Mouse (Mus musculus): Measurements from ENCODE around the gene Bivm.

Bivm gene

GRCm38 (mm10) chr1:44118239-44119054, at the start of gene Bivm, which contains the start of gene Kdelc1:
TSS of gene Bivm (plus strand) at chr1:44118957.
TSS of gene Kdelc1 (minus strand) at chr1:44118808.
- in situ Hi-C loops (cut with MboI, MseI), result no loop called here

- in situ Hi-C loops (cut with MboI, MseI), result no loop called here
Measured at GRCm38 (mm10) chr1:44101448-44102225, 17.1 kb upstream of the Bivm start.

GRCm38 (mm10) chr1:44102259-44102717, 16.5 kb upstream of the Bivm start, which contains the start of gene Tex30:
TSS of gene Tex30 (minus strand) at chr1:44102441.
- in situ Hi-C loops (cut with MboI, MseI), result no loop called here

DNA sequence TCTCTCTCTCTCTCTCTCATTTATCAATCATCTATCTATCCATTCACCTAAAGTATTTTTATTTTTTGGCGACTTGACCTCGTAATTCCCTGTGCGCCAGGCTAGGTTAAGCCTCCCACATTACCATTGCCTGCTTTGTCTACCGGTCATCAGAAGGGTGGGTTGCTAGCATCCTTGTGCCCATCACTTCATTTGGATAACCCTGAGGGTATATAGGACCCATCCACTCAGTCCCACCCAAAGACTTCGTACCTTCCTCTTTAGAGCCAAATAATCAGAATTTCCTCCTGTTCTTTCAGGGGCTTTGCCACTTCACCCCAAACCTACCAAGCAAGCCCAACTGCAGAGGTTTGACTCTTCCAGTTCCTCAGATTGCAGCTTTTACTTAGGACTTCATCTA, 15.8 kb upstream of the Bivm start:
- in situ Hi-C loops (cut with MboI, MseI), result no loop called here

GRCm38 (mm10) chr1:44117571-44117970, 1.2 kb upstream of the Bivm start:
- in situ Hi-C loops (cut with MboI, MseI), result no loop called here

DNA sequence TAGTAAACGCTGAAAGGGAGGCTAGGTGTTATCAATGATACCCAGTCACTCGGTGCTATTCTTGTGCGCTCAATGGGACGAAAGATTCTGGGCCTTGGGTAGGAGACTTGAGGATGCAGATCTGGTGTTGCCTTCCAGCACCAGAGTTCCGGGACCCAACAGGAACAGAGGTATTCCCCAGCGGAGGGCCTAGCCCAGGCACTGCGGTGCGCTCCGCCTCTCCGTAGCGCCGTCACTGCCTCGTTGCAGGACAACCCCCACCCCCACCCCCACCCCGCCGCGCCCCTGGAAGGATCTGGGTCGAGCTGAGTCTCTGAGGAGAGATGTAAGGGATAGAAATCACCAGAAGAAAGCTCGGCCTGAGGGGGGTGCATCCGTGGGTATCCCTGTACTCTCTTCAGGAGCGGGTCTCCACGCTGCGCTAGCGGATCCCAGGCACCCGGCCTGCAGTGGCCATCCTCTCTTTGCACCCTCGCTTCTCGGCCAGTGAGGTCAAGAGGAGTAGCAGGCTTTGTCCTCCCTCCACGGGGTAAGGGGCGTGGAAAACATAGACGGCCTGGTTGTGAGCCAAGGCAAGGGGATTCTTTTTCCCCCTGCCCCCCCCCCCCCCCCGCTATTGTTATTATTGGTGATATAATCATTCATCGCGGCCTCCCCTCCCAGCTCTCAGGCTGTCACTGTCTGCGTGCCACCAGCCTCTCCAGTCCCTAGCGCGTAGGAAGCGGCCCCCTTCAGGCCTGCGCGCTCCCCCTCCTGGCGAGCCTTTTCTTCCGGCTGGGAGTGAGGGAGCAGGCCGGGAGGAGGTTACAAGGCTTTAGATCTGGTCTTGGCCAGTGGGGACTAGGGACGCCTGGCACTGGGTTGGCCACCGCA, 680 bp downstream of the Bivm start:
- in situ Hi-C loops (cut with MboI, MseI), result no loop called here

GRCm38 (mm10) chr1:44120074-44120406, 1.3 kb downstream of the Bivm start:
- in situ Hi-C loops (cut with MboI, MseI), result no loop called here

DNA sequence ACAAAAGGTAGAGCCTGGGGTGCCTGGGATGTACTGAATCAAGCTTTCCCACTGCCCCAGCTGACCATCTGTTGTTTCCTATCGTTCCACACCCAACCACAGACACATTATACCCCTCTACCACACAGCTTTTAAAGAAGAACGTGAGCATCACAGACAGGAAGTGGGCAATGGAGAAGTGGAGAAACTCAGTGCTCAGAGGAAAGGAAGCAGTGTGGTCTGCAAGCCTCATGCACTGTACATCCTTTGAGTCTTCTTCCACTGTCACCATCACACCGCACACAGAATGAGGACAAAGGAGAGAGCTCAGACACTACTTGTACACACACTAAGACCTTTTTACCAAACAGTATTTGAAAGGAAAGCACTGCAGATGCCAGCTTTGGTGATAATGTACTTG, 3.5 kb downstream of the Bivm start:
- in situ Hi-C loops (cut with MboI, MseI), result no loop called here

GRCm38 (mm10) chr1:44125590-44125989, 6.8 kb downstream of the Bivm start:
- in situ Hi-C loops (cut with MboI, MseI), result no loop called here

DNA sequence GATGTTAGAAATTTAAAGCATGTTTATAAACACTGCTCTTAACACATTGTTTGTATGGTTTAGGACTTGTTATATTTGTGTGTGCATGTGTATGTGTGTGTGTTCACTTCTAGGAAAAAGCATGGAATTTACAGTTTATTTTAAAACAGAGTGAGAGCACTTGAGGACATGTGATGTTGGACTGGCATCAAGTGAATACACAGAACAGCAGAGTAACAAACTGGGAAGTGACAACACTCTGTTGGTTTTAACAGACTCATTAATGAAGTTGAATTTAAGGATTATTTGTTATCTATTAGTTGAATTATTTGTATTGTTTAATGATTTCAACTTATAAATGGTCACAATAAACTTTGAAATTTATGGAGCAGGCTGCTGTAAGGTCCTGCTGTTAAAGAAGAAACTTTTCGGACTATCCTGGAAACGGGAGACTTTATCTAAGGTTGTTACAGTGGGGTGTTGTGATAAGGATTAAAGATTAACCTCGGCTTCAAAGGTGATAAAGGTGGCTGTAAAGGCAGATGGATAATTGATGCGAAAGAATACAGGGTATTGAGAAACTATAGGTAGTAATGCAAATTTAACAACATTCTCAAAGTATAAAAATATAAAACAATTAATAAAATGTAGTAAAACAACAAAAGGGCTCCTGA, 11.3 kb downstream of the Bivm start:
- in situ Hi-C loops (cut with MboI, MseI), result no loop called here

- in situ Hi-C loops (cut with MboI, MseI), result no loop called here
Measured at GRCm38 (mm10) chr1:44140232-44140631, 21.5 kb downstream of the Bivm start.

- in situ Hi-C loops (cut with MboI, MseI), result no loop called here
Measured at GRCm38 (mm10) chr1:44142747-44143146, 24.0 kb downstream of the Bivm start.

GRCm38 (mm10) chr1:44147563-44148381, 29.0 kb downstream of the Bivm start, which contains the start of gene Ercc5:
TSS of gene Ercc5 (plus strand) at chr1:44147744.
- in situ Hi-C loops (cut with MboI, MseI), result no loop called here

DNA sequence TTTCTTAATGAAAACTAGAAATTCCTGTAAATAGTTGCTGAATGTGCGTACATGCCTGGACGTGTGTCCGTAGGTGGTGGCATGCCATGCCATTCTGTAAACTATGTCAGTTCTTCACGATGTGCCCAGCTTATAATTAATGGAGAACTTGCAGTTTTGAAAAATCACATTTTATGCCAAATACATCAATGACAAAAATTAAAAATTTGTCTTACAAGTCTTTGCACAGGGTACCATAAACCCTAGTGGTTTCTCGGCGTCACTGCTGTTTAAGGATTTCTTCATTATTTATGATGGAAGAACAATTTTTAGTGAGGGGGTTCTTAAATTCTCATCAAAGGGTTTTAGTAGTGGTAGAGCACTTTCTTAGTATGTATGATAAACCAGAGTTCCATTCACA, 29.9 kb downstream of the Bivm start:
- in situ Hi-C loops (cut with MboI, MseI), result no loop called here

DNA sequence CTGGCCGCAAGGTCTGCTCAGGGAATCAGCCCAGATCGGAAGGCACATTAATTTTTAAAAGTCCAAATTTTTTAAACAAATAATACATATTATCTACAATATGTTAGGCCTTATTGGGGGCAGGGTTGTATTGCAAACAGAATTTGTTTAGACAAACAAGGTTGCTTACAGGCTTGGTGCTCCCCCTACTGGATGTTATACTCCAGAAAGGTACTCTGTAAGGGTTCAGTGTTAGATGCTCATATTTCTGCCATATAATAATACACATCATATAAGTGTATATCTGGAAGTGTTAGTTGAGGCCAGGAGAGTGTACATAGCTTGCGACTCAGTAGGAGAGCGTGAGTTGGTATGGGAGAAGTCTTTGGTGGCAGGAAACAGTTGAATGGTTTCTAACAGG, 36.5 kb downstream of the Bivm start:
- in situ Hi-C loops (cut with MboI, MseI), result no loop called here

DNA sequence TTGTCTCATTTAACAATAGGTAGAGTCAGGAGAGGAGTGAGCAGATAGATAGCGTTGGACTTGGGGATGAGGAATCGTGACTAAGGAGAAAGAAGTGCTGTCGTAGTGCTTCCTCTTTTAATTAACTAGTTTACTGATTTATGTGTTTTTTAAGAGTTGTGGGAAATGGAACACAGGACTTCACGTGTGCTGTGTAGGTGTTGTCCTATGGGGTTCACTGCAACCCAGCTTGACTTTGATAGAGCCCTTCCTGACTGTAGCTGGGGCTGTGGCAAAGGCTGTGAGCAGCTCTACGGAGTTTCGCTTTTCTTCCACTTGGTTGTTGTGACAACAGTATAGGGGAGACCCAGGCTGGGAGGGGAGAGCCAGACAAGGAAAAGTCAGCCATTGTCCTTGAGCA, 39.6 kb downstream of the Bivm start:
- in situ Hi-C loops (cut with MboI, MseI), result no loop called here

- in situ Hi-C loops (cut with MboI, MseI), result no loop called here
Measured at GRCm38 (mm10) chr1:44161818-44162217, 43.1 kb downstream of the Bivm start.

DNA sequence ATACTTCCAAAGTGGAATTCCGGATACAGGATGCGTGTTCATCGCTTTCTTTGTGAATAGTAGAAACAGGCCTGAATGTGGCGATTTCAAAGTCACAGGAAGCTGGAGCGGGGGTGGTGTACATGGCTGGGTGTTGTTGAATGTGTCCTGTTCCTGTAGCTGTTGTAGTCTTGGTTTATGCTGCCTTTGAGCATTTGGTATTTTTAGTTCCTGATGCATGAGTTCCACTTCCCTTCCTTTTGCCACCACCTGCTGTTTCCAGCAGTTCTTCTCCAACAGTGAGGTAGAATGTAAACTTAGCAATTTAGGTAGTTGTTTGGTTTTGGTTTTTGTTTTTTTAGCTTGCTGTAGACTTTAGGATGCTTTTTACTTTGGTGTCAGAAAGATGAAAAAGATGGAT, 43.6 kb downstream of the Bivm start:
- in situ Hi-C loops (cut with MboI, MseI), result no loop called here

- in situ Hi-C loops (cut with MboI, MseI), result no loop called here
Measured at GRCm38 (mm10) chr1:44167859-44168383, 49.2 kb downstream of the Bivm start.

DNA sequence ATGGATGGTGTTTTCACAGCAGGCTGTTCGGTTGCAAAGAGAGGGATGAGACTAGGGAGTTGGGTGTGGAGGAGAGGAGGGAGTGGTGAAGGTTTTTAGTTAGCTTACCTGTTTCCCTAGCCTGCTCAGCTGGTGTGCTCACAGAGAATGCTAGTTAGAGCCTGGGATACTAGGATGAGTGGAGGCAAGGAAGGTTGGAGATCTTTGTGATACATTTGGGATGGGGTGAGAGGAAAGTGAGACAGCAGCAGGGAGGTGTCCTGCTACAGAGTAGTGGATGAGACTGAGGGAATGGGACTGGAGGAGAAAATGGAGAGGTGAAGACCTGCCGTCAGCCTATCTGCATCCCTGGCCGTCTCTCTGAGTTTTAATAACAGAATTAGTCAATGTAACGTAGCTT, 53.9 kb downstream of the Bivm start:
- in situ Hi-C loops (cut with MboI, MseI), result no loop called here

Data from T-helper 2 cell (primary cell).